Mouse (Mus musculus) cerebellum, adult 2 months (tissue): ENCODE measurements around the gene Zfp644. TPM values are rescaled to one million over a fixed set of nuclear protein-coding genes. Genes with fewer than 3 reads are reported as not detected.

Experiments used
- DNase-seq, 2 experiments: peaks; one replicate each; pipeline ENCODE4 v3.0.0; 2021
- H3K27ac ChIP-seq: fragments of 200-500 bp; 2 replicates; pipeline ENCODE4 v1.5.1; 2012; ENCODE audit warnings: low read length, control low read depth, inconsistent platforms; ENCODE audit not compliant: insufficient read depth
- H3K27me3 ChIP-seq: fragments of 200-500 bp; 2 replicates; pipeline ENCODE4 v1.6.1; 2012; ENCODE audit warnings: inconsistent platforms, mild to moderate bottlenecking, low read length, moderate library complexity; ENCODE audit not compliant: control insufficient read depth, insufficient read depth
- H3K4me1 ChIP-seq: fragments of 200-500 bp; 2 replicates; pipeline ENCODE4 v1.6.1; 2011; ENCODE audit warnings: low read length; ENCODE audit not compliant: control insufficient read depth, insufficient read depth
- H3K4me3 ChIP-seq: fragments of 200-500 bp; replicated peaks from 2 replicates; pipeline ENCODE3; 2011; ENCODE audit warnings: mild to moderate bottlenecking, low read depth, low read length, control low read depth; ENCODE audit not compliant: insufficient read depth
- CTCF ChIP-seq: fragments of 200-500 bp; IDR thresholded peaks from 2 replicates; pipeline ENCODE4 v1.5.1; 2011; ENCODE audit warnings: low read depth, mild to moderate bottlenecking, control low read depth, low read length, moderate library complexity, borderline replicate concordance; ENCODE audit not compliant: insufficient read depth
- POLR2A ChIP-seq: fragments of 200-500 bp; IDR thresholded peaks from 2 replicates; pipeline ENCODE4 v1.6.1; 2011; ENCODE audit warnings: low read length, control low read depth, borderline replicate concordance; ENCODE audit not compliant: insufficient read depth
- WGBS: fragments of 180-500 bp; shearing (Covaris S2); methylation state at CpG from one replicate; pipeline ENCODE4 v1.1.7; 2018; 5-methylcytosine and 5-hydroxymethylcytosine counted together
- polyA plus RNA-seq: library from polyadenylated mRNA; depleted of rRNA; stranded (reverse); fragments of >200 nt; gene quantifications from 2 replicates; pipeline ENCODE4 v1.2.3, GENCODE M21; 2012

The Zfp644 gene
- polyA plus RNA-seq, 1 experiment, result 42.2 TPM

- TF ChIP-seq CTCF (no peak), POLR2A (no peak)
- Histone ChIP-seq H3K27ac (no peak overlapping the region), H3K4me1 (no peaks in the 10 kb centered on the region; the same call in 1 of the 2 replicates), H3K4me3 (no peak overlapping the region), H3K27me3 (no peaks in the 10 kb centered on the region)
- DNase-seq, result no peak
Observed at GRCm38 (mm10) chr5:106649995-106650394, 47.1 kb downstream of the Zfp644 start.

- Histone ChIP-seq H3K4me3 (no peak overlapping the region), H3K27me3 (no peaks in the 10 kb centered on the region), H3K27ac (no peak overlapping the region), H3K4me1 (no peaks in the 10 kb centered on the region; the same call in 1 of the 2 replicates)
- DNase-seq, result no peak
- TF ChIP-seq CTCF, result 0 out of 2 replicates have a peak, but pooled peaks have one; percentile 12
- TF ChIP-seq POLR2A, result no peak
Observed at GRCm38 (mm10) chr5:106649441-106649840, 47.6 kb downstream of the Zfp644 start.

- Histone ChIP-seq H3K4me1 (peaks cover 8% of the 10 kb centered on the region; the same call in 1 of the 2 replicates), H3K27me3 (no peaks in the 10 kb centered on the region), H3K27ac (no peak overlapping the region), H3K4me3 (no peak overlapping the region)
- TF ChIP-seq CTCF (no peak), POLR2A (no peak)
- 98% methylated on average over 4 of the region's 4 CpGs for WGBS
- DNase-seq, result no peak
Observed at GRCm38 (mm10) chr5:106643434-106643833, 53.7 kb downstream of the Zfp644 start.

- Histone ChIP-seq H3K4me3 (no peak overlapping the region), H3K27ac (no peak overlapping the region), H3K27me3 (no peaks in the 10 kb centered on the region), H3K4me1 (peaks cover 15% of the 10 kb centered on the region; the same call in 1 of the 2 replicates)
- TF ChIP-seq CTCF (no peak), POLR2A (no peak)
- no peak for DNase-seq
- WGBS, result 94% methylated on average over 3 of the region's 3 CpGs
Observed at GRCm38 (mm10) chr5:106641876-106642275, 55.2 kb downstream of the Zfp644 start.

- Histone ChIP-seq H3K27me3 (no peaks in the 10 kb centered on the region), H3K4me1 (peaks cover 15% of the 10 kb centered on the region; the same call in 1 of the 2 replicates), H3K4me3 (no peak overlapping the region), H3K27ac (no peak overlapping the region)
- TF ChIP-seq POLR2A (no peak), CTCF (no peak)
- WGBS, result 15% methylated on average over 5 of the region's 5 CpGs
- peak in 1 of 2 experiments; percentile 35 for DNase-seq
Observed at GRCm38 (mm10) chr5:106640235-106640809, 56.8 kb downstream of the Zfp644 start.

- DNase-seq, result no peak
- Histone ChIP-seq H3K4me1 (peaks cover 15% of the 10 kb centered on the region), H3K27me3 (no peaks in the 10 kb centered on the region), H3K27ac (no peak overlapping the region), H3K4me3 (no peak overlapping the region)
- 94% methylated on average over 2 of the region's 2 CpGs for WGBS
- TF ChIP-seq POLR2A (no peak), CTCF (no peak)
Observed at GRCm38 (mm10) chr5:106639627-106640026, 57.5 kb downstream of the Zfp644 start.

GRCm38 (mm10) chr5:106636423-106636946, 60.6 kb downstream of the Zfp644 start:
- no peak for DNase-seq
- Histone ChIP-seq H3K27ac (no peak overlapping the region), H3K4me3 (no peak overlapping the region), H3K4me1 (peaks cover 24% of the 10 kb centered on the region), H3K27me3 (no peaks in the 10 kb centered on the region)
- 93% methylated on average over 13 of the region's 13 CpGs for WGBS
- TF ChIP-seq CTCF, result no peak
- no peak for TF ChIP-seq POLR2A

- peaks cover 14% of the 10 kb centered on the region for H3K4me1 ChIP-seq
- WGBS, result 22% methylated on average over 8 of the region's 8 CpGs
- no peak overlapping the region for H3K4me3 ChIP-seq
- TF ChIP-seq POLR2A (no peak), CTCF (no peak)
- 0 out of 2 replicates have a peak overlapping the region, but pooled peaks have one; percentile 7 for H3K27ac ChIP-seq
- H3K27me3 ChIP-seq, result no peaks in the 10 kb centered on the region
- no peak for DNase-seq
Observed at GRCm38 (mm10) chr5:106628369-106629149, 68.5 kb downstream of the Zfp644 start.
